Mouse (Mus musculus) liver, embryonic 11.5 days (tissue): ENCODE data around the gene Zfp280d. TPM values are rescaled to one million over a fixed set of nuclear protein-coding genes. Genes with fewer than 3 reads are reported as not detected.

ENCODE experiments used
- ATAC-seq: fragments of 200-750 bp; cut with Nextera tagmentation; replicated peaks from 2 replicates; pipeline ENCODE4 v1.8.0; 2017; ENCODE audit warnings: moderate number of reproducible peaks, mild to moderate bottlenecking, moderate TSS enrichment, moderate library complexity; ENCODE audit not compliant: low FRiP score
- DNase-seq: peaks from one replicate; pipeline ENCODE4 v3.0.0-alpha.2; 2017; ENCODE audit warnings: low spot score
- H3K27ac ChIP-seq: fragments of 300-500 bp; sonication (generic); 2 replicates; pipeline ENCODE4 v1.5.1; 2014; ENCODE audit warnings: mild to moderate bottlenecking, low read depth, low read length, control low read depth
- H3K27me3 ChIP-seq: fragments of 300-500 bp; sonication (generic); replicated peaks from 2 replicates; pipeline ENCODE4 v1.6.1; 2014; ENCODE audit warnings: low read length, mixed read lengths; ENCODE audit not compliant: control insufficient read depth, insufficient read depth
- H3K36me3 ChIP-seq: fragments of 300-500 bp; sonication (generic); 2 replicates; pipeline ENCODE4 v1.6.1; 2014; ENCODE audit warnings: mild to moderate bottlenecking, low read length, moderate library complexity, mixed read lengths; ENCODE audit not compliant: control insufficient read depth, insufficient read depth
- H3K4me1 ChIP-seq: fragments of 300-500 bp; sonication (generic); replicated peaks from 2 replicates; pipeline ENCODE4 v1.6.1; 2014; ENCODE audit warnings: low read length, mixed read lengths; ENCODE audit not compliant: control insufficient read depth, insufficient read depth
- H3K4me2 ChIP-seq: fragments of 300-500 bp; sonication (generic); 2 replicates; pipeline ENCODE4 v1.6.1; 2014; ENCODE audit warnings: mild to moderate bottlenecking, control low read depth, moderate library complexity
- H3K4me3 ChIP-seq: fragments of 300-500 bp; sonication (generic); 2 replicates; pipeline ENCODE4 v1.5.1; 2014; ENCODE audit warnings: low read depth, low read length, control low read depth
- H3K9ac ChIP-seq: fragments of 300-500 bp; sonication (generic); 2 replicates; pipeline ENCODE4 v1.6.1; 2014; ENCODE audit warnings: low read depth, low read length, control low read depth
- H3K9me3 ChIP-seq: fragments of 300-500 bp; sonication (generic); 2 replicates; pipeline ENCODE4 v1.6.1; 2016; ENCODE audit warnings: low read length, inconsistent platforms, mixed read lengths; ENCODE audit not compliant: control insufficient read depth
- WGBS: fragments of 180-500 bp; shearing (Covaris S2); extraction: QIAGEN DNeasy Blood & Tissue Kit; methylation state at CpG from one replicate; pipeline ENCODE4 v1.1.7; 2014; 5-methylcytosine and 5-hydroxymethylcytosine counted together
- polyA plus RNA-seq: library from polyadenylated mRNA; unstranded; fragments of >200 nt; fragmentation: Nextera tagmentation; extraction: Ambion mirVana; gene quantifications from 2 replicates; pipeline ENCODE4 v1.2.1, GENCODE M21; 2014

Zfp280d gene
- polyA plus RNA-seq = 33.5 and 36.0 TPM in 2 replicates

DNA sequence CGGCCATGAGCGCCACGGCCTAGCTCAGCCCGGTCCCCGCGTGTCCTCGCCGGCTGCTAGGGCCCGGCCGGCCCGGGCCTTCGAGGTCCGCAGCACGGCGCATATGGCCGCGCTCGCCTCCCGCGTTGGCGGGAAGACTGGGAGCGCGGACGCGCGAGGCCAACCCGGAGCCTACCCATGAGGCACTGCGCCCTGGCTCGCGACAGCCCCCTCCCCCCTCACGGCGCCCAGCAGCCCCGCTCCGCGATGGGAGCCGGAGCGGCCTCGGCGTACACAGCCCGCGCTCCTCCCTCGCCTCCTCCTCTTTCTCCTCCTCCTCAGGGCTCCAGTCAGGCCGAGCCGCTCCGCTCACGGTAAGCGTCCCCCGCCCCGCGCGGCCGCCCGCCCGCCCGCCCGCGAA is at the start of gene Zfp280d:
Gene Zfp280d, plus strand, starts transcription at position 184 of the 400 bp plus-strand sequence.
- Histone ChIP-seq H3K27me3 (no peaks in the 10 kb centered on the region), H3K9me3 (peaks cover 4% of the 10 kb centered on the region; the same call in 1 of the 2 replicates), H3K4me2 (peak within 1 kb of the TSS; percentile 72), H3K27ac (peak within 1 kb of the TSS; percentile 98), H3K9ac (peak within 1 kb of the TSS; percentile 97), H3K4me1 (peaks cover 7% of the 10 kb centered on the region), H3K4me3 (peak within 1 kb of the TSS; percentile 83), H3K36me3 (no peaks in the 10 kb centered on the region)
- ATAC-seq (peak; percentile 98), DNase-seq (peak; percentile 87)
- WGBS = 1% methylated on average over 47 of the region's 57 CpGs

- ATAC-seq = no peak
- Histone ChIP-seq H3K27ac (no peak overlapping the region), H3K4me3 (no peak overlapping the region), H3K27me3 (no peaks in the 10 kb centered on the region), H3K9me3 (no peaks in the 10 kb centered on the region; the same call in 1 of the 2 replicates), H3K9ac (no peak overlapping the region), H3K4me1 (no peaks in the 10 kb centered on the region), H3K4me2 (no peak overlapping the region), H3K36me3 (no peaks in the 10 kb centered on the region)
- 80% methylated on average over 6 of the region's 6 CpGs for WGBS
- no peak for DNase-seq
Measured at GRCm38 (mm10) chr9:72226536-72226935, 48.1 kb upstream of the Zfp280d start.

DNA sequence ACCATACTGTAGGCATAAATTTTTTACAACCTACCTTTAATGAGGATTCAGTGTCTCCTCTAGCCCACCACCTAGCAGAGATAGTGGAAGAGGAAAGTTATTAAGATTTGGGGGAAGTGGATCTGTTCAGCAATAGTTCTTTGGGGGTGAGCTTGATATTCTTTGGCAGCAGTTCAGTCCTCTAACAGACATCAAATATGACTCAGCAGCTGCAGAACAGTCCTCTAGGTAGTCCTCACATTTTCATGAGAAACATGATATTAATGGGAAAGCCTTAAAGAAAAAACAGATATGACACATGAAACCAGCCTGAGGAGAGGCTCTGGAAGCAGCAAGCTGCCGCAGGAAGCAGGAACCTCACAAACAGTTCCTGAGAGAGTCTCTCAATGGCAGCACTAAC is 22.0 kb upstream of the Zfp280d start:
- Histone ChIP-seq H3K36me3 (no peaks in the 10 kb centered on the region), H3K27ac (no peak overlapping the region), H3K4me2 (no peak overlapping the region), H3K9me3 (no peaks in the 10 kb centered on the region), H3K4me3 (no peak overlapping the region), H3K4me1 (no peaks in the 10 kb centered on the region), H3K9ac (no peak overlapping the region), H3K27me3 (no peaks in the 10 kb centered on the region)
- WGBS = 83% methylated on average over 1 of the region's 1 CpGs
- no peak for ATAC-seq
- DNase-seq = no peak

- no peaks in the 10 kb centered on the region for H3K4me1 ChIP-seq
- H3K36me3 ChIP-seq = no peaks in the 10 kb centered on the region
- H3K27ac ChIP-seq = no peak overlapping the region
- H3K27me3 ChIP-seq = no peaks in the 10 kb centered on the region
- DNase-seq (no peak), ATAC-seq (no peak)
- WGBS = 87% methylated on average over 1 of the region's 1 CpGs
- no peak overlapping the region for H3K4me2 ChIP-seq
- H3K4me3 ChIP-seq = no peak overlapping the region
- H3K9me3 ChIP-seq = no peaks in the 10 kb centered on the region
- H3K9ac ChIP-seq = no peak overlapping the region
Measured at GRCm38 (mm10) chr9:72255227-72255626, 19.4 kb upstream of the Zfp280d start.

GRCm38 (mm10) chr9:72256646-72257045 is 18.0 kb upstream of the Zfp280d start:
- DNase-seq = no peak
- WGBS = 81% methylated on average over 3 of the region's 3 CpGs
- Histone ChIP-seq H3K4me3 (no peak overlapping the region), H3K4me1 (no peaks in the 10 kb centered on the region), H3K9ac (no peak overlapping the region), H3K4me2 (no peak overlapping the region), H3K27ac (no peak overlapping the region), H3K27me3 (no peaks in the 10 kb centered on the region), H3K36me3 (no peaks in the 10 kb centered on the region), H3K9me3 (no peaks in the 10 kb centered on the region)
- ATAC-seq = no peak

GRCm38 (mm10) chr9:72260337-72260736 is 14.3 kb upstream of the Zfp280d start:
- Histone ChIP-seq H3K4me1 (no peaks in the 10 kb centered on the region), H3K9me3 (no peaks in the 10 kb centered on the region), H3K4me2 (no peak overlapping the region), H3K27me3 (no peaks in the 10 kb centered on the region), H3K36me3 (no peaks in the 10 kb centered on the region), H3K27ac (no peak overlapping the region), H3K9ac (no peak overlapping the region), H3K4me3 (no peak overlapping the region)
- ATAC-seq (peak; percentile 31; the same call in 1 of the 2 replicates), DNase-seq (no peak)
- WGBS = 31% methylated on average over 6 of the region's 7 CpGs

DNA sequence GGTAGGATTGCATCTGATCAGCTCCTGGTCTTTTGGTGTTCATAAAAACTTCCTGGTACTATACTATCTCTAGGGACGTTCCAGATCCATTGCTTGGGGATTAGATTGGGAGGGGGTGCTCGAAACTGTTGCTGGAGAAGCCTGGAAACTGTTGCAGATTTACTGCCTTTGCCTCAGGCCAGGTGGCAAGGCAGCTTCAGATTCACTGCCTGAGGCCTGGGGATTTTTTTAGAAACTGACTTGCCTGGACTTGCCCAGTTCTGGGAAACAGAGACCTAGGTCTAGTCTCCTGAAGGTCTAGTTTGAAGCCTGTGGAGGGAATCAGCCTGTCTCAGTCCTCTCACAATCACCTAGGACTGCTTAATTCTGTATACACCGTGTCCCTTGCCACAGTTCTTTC is 9.8 kb upstream of the Zfp280d start:
- WGBS = 69% methylated on average over 3 of the region's 3 CpGs
- no peak overlapping the region for H3K4me2 ChIP-seq
- DNase-seq (no peak), ATAC-seq (no peak)
- no peaks in the 10 kb centered on the region for H3K9me3 ChIP-seq
- no peak overlapping the region for H3K9ac ChIP-seq
- no peaks in the 10 kb centered on the region for H3K36me3 ChIP-seq
- no peaks in the 10 kb centered on the region for H3K27me3 ChIP-seq
- H3K4me1 ChIP-seq = no peaks in the 10 kb centered on the region
- H3K27ac ChIP-seq = no peak overlapping the region
- H3K4me3 ChIP-seq = no peak overlapping the region

DNA sequence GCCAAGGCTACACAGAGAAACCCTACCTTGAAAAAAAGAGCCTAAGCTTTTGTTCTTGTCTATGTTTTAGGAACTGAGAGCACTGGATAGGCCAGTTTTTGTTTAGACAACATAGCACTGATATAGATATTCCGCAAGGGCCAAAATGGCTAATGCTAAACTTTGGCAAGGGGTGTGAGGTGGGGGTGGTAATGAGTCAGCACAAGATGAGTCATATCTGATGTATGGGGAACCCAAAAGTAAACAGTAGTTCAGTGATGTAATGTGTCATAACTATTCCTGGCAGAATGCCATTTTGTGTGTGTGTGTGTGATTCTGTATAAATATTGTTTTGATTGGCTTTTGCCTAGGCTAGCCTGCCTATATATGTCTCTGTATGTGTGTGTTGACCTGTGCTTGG is 4.5 kb upstream of the Zfp280d start:
- WGBS = 96% methylated on average over 1 of the region's 1 CpGs
- no peak for ATAC-seq

DNA sequence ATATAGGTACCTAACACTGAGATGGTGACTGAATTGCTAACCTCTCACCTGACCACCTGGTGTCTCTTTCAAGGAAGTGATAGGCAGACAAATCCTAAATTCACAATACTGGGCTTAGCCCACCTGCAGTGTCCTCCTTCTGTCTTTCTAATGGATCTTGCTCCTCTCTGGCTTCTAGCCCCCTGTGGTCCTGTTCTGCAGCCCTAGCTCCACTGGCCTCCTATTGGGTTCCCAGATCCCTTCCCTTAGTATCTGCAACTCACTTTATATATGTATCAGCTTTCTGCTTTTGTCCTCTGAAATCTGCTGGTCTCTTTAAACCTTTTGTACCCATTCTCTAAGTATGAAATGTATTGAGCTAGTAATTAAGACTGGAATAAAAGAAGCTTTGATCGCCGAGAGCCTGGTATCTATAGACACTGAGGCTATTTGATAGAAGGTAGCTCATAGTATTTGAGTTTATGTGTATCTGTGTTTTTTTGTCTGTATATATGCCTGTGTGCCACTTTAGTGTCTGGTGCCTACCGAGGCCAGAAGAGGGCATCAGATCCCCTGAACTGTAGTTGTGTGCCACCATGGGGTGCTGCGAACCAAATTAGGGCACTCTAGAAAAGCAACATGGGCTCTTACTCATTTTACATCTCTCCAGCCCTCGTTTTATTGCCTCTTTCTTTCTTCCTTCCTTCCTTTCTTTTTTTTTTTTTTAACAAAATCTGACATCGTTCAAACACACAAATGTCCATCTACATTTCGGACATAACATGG is 832 bp upstream of the Zfp280d start:
- Histone ChIP-seq H3K4me2 (no peak overlapping the region), H3K27me3 (no peaks in the 10 kb centered on the region), H3K4me3 (no peak overlapping the region), H3K9me3 (peaks cover 4% of the 10 kb centered on the region; the same call in 1 of the 2 replicates), H3K9ac (no peak overlapping the region), H3K36me3 (no peaks in the 10 kb centered on the region), H3K27ac (no peak overlapping the region), H3K4me1 (peaks cover 7% of the 10 kb centered on the region)
- 83% methylated on average over 7 of the region's 7 CpGs for WGBS
- no peak for ATAC-seq
- DNase-seq = no peak

More for the DNA sequence above, 4.5 kb upstream of the Zfp280d start:
- Histone ChIP-seq H3K36me3 (no peaks in the 10 kb centered on the region), H3K27ac (no peak overlapping the region), H3K4me2 (no peak overlapping the region), H3K9ac (no peak overlapping the region), H3K4me1 (no peaks in the 10 kb centered on the region), H3K4me3 (no peak overlapping the region), H3K9me3 (peaks cover 4% of the 10 kb centered on the region; the same call in 1 of the 2 replicates), H3K27me3 (no peaks in the 10 kb centered on the region)
- DNase-seq = no peak
